In the genomic region with DNA sequence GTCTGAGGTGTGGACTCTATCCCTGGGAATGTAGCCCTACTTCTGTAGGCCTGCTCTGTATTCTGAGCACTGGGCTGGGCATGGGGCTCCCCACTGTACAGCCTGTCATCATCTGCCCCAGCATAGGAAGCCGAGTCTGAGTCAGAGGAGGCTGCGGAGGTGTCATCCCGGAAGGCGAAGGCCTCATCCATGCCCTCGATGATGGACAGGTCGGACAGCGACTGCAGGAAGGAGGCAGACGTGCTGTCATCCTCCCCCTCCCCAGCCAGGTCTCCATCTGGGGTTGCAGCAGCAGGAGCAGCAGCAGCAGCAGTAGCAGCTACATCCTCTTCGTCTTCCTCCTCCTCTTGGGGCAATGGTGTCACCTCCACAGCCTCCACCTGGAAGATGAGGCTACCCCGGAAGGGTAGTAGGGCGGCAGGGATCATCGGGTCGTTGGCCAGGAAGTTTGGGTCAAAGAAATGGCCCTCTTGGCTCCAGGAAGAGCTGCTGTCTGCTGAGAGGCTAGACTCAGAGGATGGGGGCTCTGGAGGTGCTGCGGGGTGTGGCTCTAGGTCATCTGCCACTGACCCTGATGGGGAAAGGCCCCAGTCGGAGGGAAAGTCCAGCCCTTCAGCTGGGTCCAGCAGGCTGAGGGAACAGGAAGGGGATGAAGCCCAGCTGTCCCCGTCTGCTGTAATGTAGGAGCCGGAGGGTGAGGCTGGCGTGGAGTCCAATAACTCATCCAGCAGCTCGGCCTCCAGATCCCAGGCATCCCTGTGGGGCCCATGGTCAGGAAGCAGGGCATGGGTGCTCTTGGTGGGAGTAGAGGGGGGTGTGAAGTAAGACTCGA, we compare ENCODE assay signal across 24 mouse cellular contexts. TPM values are rescaled to one million over a fixed set of nuclear protein-coding genes. Genes with fewer than 3 reads are reported as not detected.
DNase-seq lines count a peak whose midpoint lies in the region; TF ChIP-seq lines count a peak whose summit lies in the region.
"Had no signal": no experiment of that assay in that cellular context is flagged by ENCODE, and none has a peak within 500 bp of the region (broad histone marks: within the 10 kb centered on the region; RNA-seq: fewer than 3 reads in every experiment).

No protein-coding gene starts in this region.

- no peak overlapping the region for H3K4me3 ChIP-seq in gastrocnemius, adult 2 months
- H3K4me3 ChIP-seq: embryonic facial prominence, embryonic 12.5 days; erythroblast, embryonic 14.5 days; forebrain, embryonic 15.5 days; heart, embryonic 10.5 days; left cerebral cortex, adult 2 months had no signal

- intact Hi-C loops in gastrocnemius, adult 2 months (cut with DNase I): no loop called here

- DNase-seq in gastrocnemius, adult 2 months: peak; percentile 16
- no peak for DNase-seq in gastrocnemius, postnatal 10 days
- peak; percentile 18 to 37 for DNase-seq in kidney, postnatal 4 days
- DNase-seq in kidney, adult 8-10 months: no peak
- peak; percentile 19 for DNase-seq in thymus, postnatal 4 days
- DNase-seq in thymus, postnatal 10 days (ENCODE audit: low spot score in 2 of 2): no peak
- DNase-seq in layer of hippocampus, adult 18-20 months (ENCODE audit: low spot score in 2 of 2): no peak
- DNase-seq: adrenal gland, adult 2 months; B cell, adult 2 months; gastrocnemius, postnatal 36 days; heart, postnatal 10 days; kidney, adult 11 months; kidney, postnatal 14 days; layer of hippocampus, adult 9-11 months; left cerebral cortex, postnatal 4 days; liver; liver, postnatal 0 days; lung, postnatal 14 days had no signal

- TF ChIP-seq CTCF in gastrocnemius, adult 2 months (IDR thresholded peaks at IDR 0.05): no peak

- H3K27ac ChIP-seq in gastrocnemius, adult 2 months: no peak overlapping the region
- H3K27ac ChIP-seq: embryonic facial prominence, embryonic 12.5 days; forebrain, embryonic 15.5 days; heart, embryonic 10.5 days; left cerebral cortex, adult 2 months had no signal

RNA-seq across cellular contexts. Expression of gene Nacad, which starts 4.0 kb away (rescaled TPM):
- under 1 TPM; 0.28 to 0.38 TPM for total RNA-seq in gastrocnemius, adult 2 months (2021)
- total RNA-seq in gastrocnemius, postnatal 10 days (2021): under 1 TPM; 0.45 to 0.65 TPM
- 10 to 100 TPM; 37.5 to 38.6 TPM for total RNA-seq in layer of hippocampus, adult 18-20 months (2021)
- total RNA-seq: megakaryocyte-erythroid progenitor cell, adult 5-6 weeks had no signal

RNA-seq across cellular contexts. Expression of gene Tbrg4, which starts 24.0 kb away (rescaled TPM):
- 10 to 100 TPM; 57.3 to 79.3 TPM for total RNA-seq in gastrocnemius, adult 2 months (2021)
- total RNA-seq in gastrocnemius, postnatal 10 days (2021): 10 to 100 TPM; 53.6 to 57.1 TPM
- 10 to 100 TPM; 42.6 to 46.8 TPM for total RNA-seq in layer of hippocampus, adult 18-20 months (2021)

RNA-seq across cellular contexts. Expression of gene Wap, which starts 36.6 kb away (rescaled TPM):
- not detected for total RNA-seq in gastrocnemius, adult 2 months (2021)
- not detected for total RNA-seq in gastrocnemius, postnatal 10 days (2021)
- not detected for total RNA-seq in layer of hippocampus, adult 18-20 months (2021)
- total RNA-seq: adrenal gland, adult 2 months; gastrocnemius, postnatal 36 days; heart, postnatal 10 days; left cerebral cortex, adult 2 months; left cerebral cortex, postnatal 4 days; megakaryocyte-erythroid progenitor cell, adult 5-6 weeks had no signal

RNA-seq across cellular contexts. Expression of gene Ccm2, which starts 55.2 kb away (rescaled TPM):
- total RNA-seq in gastrocnemius, adult 2 months (2021): 10 to 100 TPM; 20.8 to 23.8 TPM
- total RNA-seq in gastrocnemius, postnatal 10 days (2021): 10 to 100 TPM; 25.9 to 28.1 TPM
- 10 to 100 TPM; 53.5 to 54.1 TPM for total RNA-seq in layer of hippocampus, adult 18-20 months (2021)

RNA-seq across cellular contexts. Expression of gene Ramp3, which starts 56.5 kb away (rescaled TPM):
- total RNA-seq in gastrocnemius, adult 2 months (2021): 1 to 10 TPM in 1 of 2 experiments, under 1 TPM in 1; 0.46 to 1.2 TPM
- total RNA-seq in gastrocnemius, postnatal 10 days (2021): 1 to 10 TPM; 1.2 to 1.3 TPM
- total RNA-seq in layer of hippocampus, adult 18-20 months (2021): 1 to 10 TPM; 6.6 to 7.3 TPM
- total RNA-seq: megakaryocyte-erythroid progenitor cell, adult 5-6 weeks had no signal

Comparison
In these comparisons a context has a peak if more than half of its experiments do, and no peak if none do; other contexts are left out.
1. DNase-seq: peak in gastrocnemius, adult 2 months (single experiment), kidney, postnatal 4 days (2 of 2) and thymus, postnatal 4 days (single experiment); none in gastrocnemius, postnatal 10 days (single experiment), kidney, adult 8-10 months (0 of 2), thymus, postnatal 10 days (0 of 2) and layer of hippocampus, adult 18-20 months (0 of 2).
2. RNA of gene Nacad, which starts 4.0 kb away (total RNA-seq): 37.5 to 38.6 TPM in layer of hippocampus, adult 18-20 months; 0.45 to 0.65 TPM in gastrocnemius, postnatal 10 days and 0.28 to 0.38 TPM in gastrocnemius, adult 2 months; every median in the first group is over 10 times any median in the second.